Mouse (Mus musculus) CH12.LX (cell line): ENCODE measurements around the gene Eif4g2. TPM values are rescaled to one million over a fixed set of nuclear protein-coding genes. Genes with fewer than 3 reads are reported as not detected.

Experiments
- DNase-seq: peaks from one replicate; pipeline ENCODE4 v3.0.0-alpha.2; 2013; ENCODE audit errors: extremely low read depth
- H3K27ac ChIP-seq: 2 replicates; pipeline ENCODE4 v1.5.1; 2012; ENCODE audit warnings: low read depth, mild to moderate bottlenecking, control low read depth, moderate library complexity; ENCODE audit not compliant: insufficient read depth
- H3K27me3 ChIP-seq: replicated peaks from 2 replicates; pipeline ENCODE3; 2012; ENCODE audit warnings: inconsistent platforms
- H3K36me3 ChIP-seq, 2 experiments: replicated peaks in 1 of 2; 2 replicates each; pipeline versions ENCODE3 to v1.6.1; 2012; ENCODE audit warnings: inconsistent platforms in 1 of 2, low read length in 1 of 2, mild to moderate bottlenecking in 1 of 2, mixed read lengths in 1 of 2, moderate library complexity in 1 of 2; ENCODE audit not compliant: control insufficient read depth in 1 of 2, insufficient read depth in 1 of 2
- H3K4me1 ChIP-seq, 2 experiments: 2 replicates each; pipeline ENCODE4 v1.6.1; 2012; ENCODE audit warnings: inconsistent platforms in 1 of 2, moderate library complexity in 1 of 2; ENCODE audit not compliant: insufficient read depth in 2 of 2, control insufficient read depth in 1 of 2
- H3K4me2 ChIP-seq: 2 replicates; pipeline ENCODE4 v1.6.1; 2012; ENCODE audit warnings: low read depth, mild to moderate bottlenecking, control low read depth; ENCODE audit not compliant: poor library complexity, insufficient read depth, severe bottlenecking
- H3K4me3 ChIP-seq, 3 experiments: fragments of 150-350 bp in 1 of 3; sonication (generic) in 1 of 3; replicated peaks in 1 of 3; 2 replicates each; pipeline versions ENCODE3 to v1.5.1; 2011 to 2012; ENCODE audit warnings: low read depth in 2 of 3, low read length in 2 of 3, mild to moderate bottlenecking in 2 of 3, moderate library complexity in 2 of 3, control low read depth in 1 of 3, improper control_type of control experiment in 1 of 3, inconsistent platforms in 1 of 3, mixed read lengths in 1 of 3; ENCODE audit not compliant: poor library complexity in 1 of 3
- H3K79me2 ChIP-seq: replicated peaks from 2 replicates; pipeline ENCODE4 v1.6.1; 2012; ENCODE audit warnings: mild to moderate bottlenecking, moderate library complexity; ENCODE audit not compliant: control insufficient read depth, poor library complexity, insufficient read depth, severe bottlenecking; ENCODE audit errors: extremely low read depth
- H3K9ac ChIP-seq: 2 replicates; pipeline ENCODE4 v1.6.1; 2012; ENCODE audit warnings: low read depth, mild to moderate bottlenecking, control low read depth, moderate library complexity; ENCODE audit not compliant: insufficient read depth
- H3K9me3 ChIP-seq: replicated peaks from 2 replicates; pipeline ENCODE3; 2012; ENCODE audit warnings: low read length, inconsistent platforms, mixed read lengths
- CHD1 ChIP-seq: IDR thresholded peaks from 2 replicates; pipeline ENCODE4 v1.6.1; 2012; ENCODE audit warnings: low read depth, low read length, improper control_type of control experiment, inconsistent platforms
- CHD2 ChIP-seq: IDR thresholded peaks from 2 replicates; pipeline ENCODE4 v1.6.1; 2011; ENCODE audit warnings: low read length, improper control_type of control experiment
- E2F4 ChIP-seq: IDR thresholded peaks from 2 replicates; pipeline ENCODE4 v1.6.1; 2011; ENCODE audit warnings: low read depth, low read length, improper control_type of control experiment; ENCODE audit not compliant: insufficient replicate concordance
- ELF1 ChIP-seq: IDR thresholded peaks from 2 replicates; pipeline ENCODE4 v1.6.1; 2014; ENCODE audit warnings: low read depth, mild to moderate bottlenecking, inconsistent platforms, low read length, improper control_type of control experiment
- ETS1 ChIP-seq: conservative IDR thresholded peaks from 2 replicates; pipeline ENCODE4 v1.6.1; 2012; ENCODE audit warnings: low read depth, mild to moderate bottlenecking, inconsistent platforms, low read length, improper control_type of control experiment, moderate library complexity
- HCFC1 ChIP-seq: IDR thresholded peaks from 2 replicates; pipeline ENCODE4 v1.6.1; 2012; ENCODE audit warnings: low read depth, mild to moderate bottlenecking, inconsistent platforms, low read length, improper control_type of control experiment
- IRF4 ChIP-seq: IDR thresholded peaks from 2 replicates; pipeline ENCODE4 v1.6.1; 2014; ENCODE audit warnings: low read depth, mild to moderate bottlenecking, inconsistent platforms, low read length, improper control_type of control experiment
- JUN ChIP-seq: IDR thresholded peaks from 2 replicates; pipeline ENCODE4 v1.6.1; 2011; ENCODE audit warnings: low read depth, mild to moderate bottlenecking, low read length, improper control_type of control experiment, moderate library complexity; ENCODE audit not compliant: insufficient read depth
- KAT2A ChIP-seq: IDR thresholded peaks from 2 replicates; pipeline ENCODE4 v1.6.1; 2012; ENCODE audit warnings: low read length, improper control_type of control experiment, inconsistent platforms; ENCODE audit not compliant: insufficient replicate concordance
- MAFK ChIP-seq: IDR thresholded peaks from 2 replicates; pipeline ENCODE4 v1.6.1; 2011; ENCODE audit warnings: low read length, improper control_type of control experiment; ENCODE audit not compliant: insufficient replicate concordance
- MAX ChIP-seq: IDR thresholded peaks from 2 replicates; pipeline ENCODE4 v1.6.1; 2011; ENCODE audit warnings: low read length, improper control_type of control experiment
- MAZ ChIP-seq: IDR thresholded peaks from 2 replicates; pipeline ENCODE4 v1.6.1; 2012; ENCODE audit warnings: low read depth, mild to moderate bottlenecking, inconsistent platforms, low read length, improper control_type of control experiment, moderate library complexity
- MEF2A ChIP-seq: IDR thresholded peaks from 2 replicates; pipeline ENCODE4 v1.6.1; 2014; ENCODE audit warnings: low read depth, mild to moderate bottlenecking, inconsistent platforms, low read length, improper control_type of control experiment, borderline replicate concordance
- MXI1 ChIP-seq: IDR thresholded peaks from 2 replicates; pipeline ENCODE4 v1.6.1; 2011; ENCODE audit warnings: mild to moderate bottlenecking, low read depth, low read length, improper control_type of control experiment
- MYC ChIP-seq: IDR thresholded peaks from 2 replicates; pipeline ENCODE4 v1.6.1; 2011; ENCODE audit warnings: low read depth, mild to moderate bottlenecking, improper control_type of control experiment, low read length
- NELFE ChIP-seq: IDR thresholded peaks from 2 replicates; pipeline ENCODE4 v1.6.1; 2011; ENCODE audit warnings: low read depth, low read length, improper control_type of control experiment
- NRF1 ChIP-seq: IDR thresholded peaks from 2 replicates; pipeline ENCODE4 v1.6.1; 2014; ENCODE audit warnings: low read depth, mild to moderate bottlenecking, inconsistent platforms, low read length, improper control_type of control experiment, moderate library complexity
- POLR2A ChIP-seq: IDR thresholded peaks from 2 replicates; pipeline ENCODE4 v1.6.1; 2011; ENCODE audit warnings: low read depth, mild to moderate bottlenecking, improper control_type of control experiment, low read length
- POLR2AphosphoS2 ChIP-seq: IDR thresholded peaks from 2 replicates; pipeline ENCODE4 v1.6.1; 2011; ENCODE audit warnings: low read depth, low read length, improper control_type of control experiment
- RAD21 ChIP-seq: IDR thresholded peaks from 2 replicates; pipeline ENCODE4 v1.6.1; 2011; ENCODE audit warnings: low read depth, mild to moderate bottlenecking, low read length, improper control_type of control experiment, moderate library complexity
- RCOR1 ChIP-seq: conservative IDR thresholded peaks from 2 replicates; pipeline ENCODE4 v1.6.1; 2012; ENCODE audit warnings: low read depth, mild to moderate bottlenecking, inconsistent platforms, low read length, improper control_type of control experiment
- SIN3A ChIP-seq: IDR thresholded peaks from 2 replicates; pipeline ENCODE4 v1.6.1; 2012; ENCODE audit warnings: low read length, improper control_type of control experiment, inconsistent platforms
- TBP ChIP-seq: conservative IDR thresholded peaks from 2 replicates; pipeline ENCODE4 v1.6.1; 2011; ENCODE audit warnings: low read depth, low read length, improper control_type of control experiment
- TCF12 ChIP-seq: IDR thresholded peaks from 2 replicates; pipeline ENCODE4 v1.6.1; 2014; ENCODE audit warnings: low read depth, mild to moderate bottlenecking, inconsistent platforms, low read length, improper control_type of control experiment
- UBTF ChIP-seq: IDR thresholded peaks from 2 replicates; pipeline ENCODE4 v1.6.1; 2012; ENCODE audit warnings: low read depth, mild to moderate bottlenecking, inconsistent platforms, low read length, improper control_type of control experiment, moderate library complexity
- USF2 ChIP-seq: conservative IDR thresholded peaks from 2 replicates; pipeline ENCODE4 v1.6.1; 2011; ENCODE audit warnings: low read depth, low read length, improper control_type of control experiment
- ZKSCAN1 ChIP-seq: IDR thresholded peaks from 2 replicates; pipeline ENCODE4 v1.6.1; 2012; ENCODE audit warnings: low read depth, inconsistent platforms, low read length, improper control_type of control experiment, borderline replicate concordance
- ZMIZ1 ChIP-seq: IDR thresholded peaks from 2 replicates; pipeline ENCODE4 v1.6.1; 2012; ENCODE audit warnings: low read depth, mild to moderate bottlenecking, inconsistent platforms, low read length, improper control_type of control experiment
- ZNF384 ChIP-seq: IDR thresholded peaks from 2 replicates; pipeline ENCODE4 v1.6.1; 2012; ENCODE audit warnings: low read depth, low read length, improper control_type of control experiment, inconsistent platforms
- dilution Hi-C: fragments of 300-500 bp; cut with MboI; formaldehyde crosslinking; loops from 2 replicates; pipeline ENCODE4 v1.14.3; 2020; ENCODE audit warnings: low sequenced_read_pairs; ENCODE audit not compliant: extremely low pct_unique_long_range_greater_than_20kb, extremely low pct_ligation_motif_present
- in situ Hi-C: fragments of 300-500 bp; cut with MboI; formaldehyde crosslinking; loops from 3 replicates; pipeline ENCODE4 v1.14.3; 2019; ENCODE audit warnings: low sequenced_read_pairs, low pct_ligation_motif_present, low pct_unique_long_range_greater_than_20kb, mixed read lengths
- polyA plus RNA-seq: library from polyadenylated mRNA; unstranded; fragments of >175 nt; gene quantifications from 2 replicates; pipeline ENCODE4 v1.2.1, GENCODE M21; 2012; ENCODE audit warnings: low read depth; ENCODE audit not compliant: insufficient read length
- total RNA-seq, 2 experiments: library from RNA; depleted of rRNA; stranded (reverse); fragments of 300-350 nt in 1 of 2; fragments of >200 nt in 1 of 2; gene quantifications; 2 replicates each; pipeline ENCODE4 v1.2.3; 2012 to 2014

Eif4g2 gene
- total and polyA plus RNA-seq, 3 experiments, result 217 to 821 (median 744) TPM

DNA sequence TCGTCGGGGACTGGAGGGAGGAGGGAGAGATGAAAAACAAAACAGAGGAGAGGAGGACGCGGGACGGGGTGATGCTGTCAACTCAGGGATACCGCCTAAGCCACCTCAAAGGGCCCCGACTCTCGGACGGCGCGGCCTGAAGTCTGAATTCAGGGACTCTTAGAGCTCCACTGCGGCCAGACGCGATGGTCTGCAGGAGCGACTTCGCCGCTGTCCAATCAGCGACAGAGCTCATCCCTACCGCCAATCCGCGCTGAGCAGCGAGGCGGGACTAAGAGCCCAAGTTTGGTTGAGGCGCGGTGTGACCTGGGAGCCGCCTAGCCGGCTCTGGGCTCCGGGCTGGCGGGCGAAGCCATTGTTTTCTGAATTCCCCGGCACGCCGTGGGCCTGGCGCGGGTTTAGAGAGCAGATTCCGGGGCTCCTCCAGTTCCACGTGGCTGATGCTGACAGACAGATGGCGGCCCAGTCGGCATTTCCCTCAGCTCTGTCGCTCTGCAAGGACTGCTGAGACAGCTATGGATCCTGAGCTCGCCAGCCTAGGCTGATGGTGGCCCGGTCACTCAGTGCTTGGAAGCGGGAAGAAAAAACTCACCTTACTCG lies 39.8 kb upstream of the Eif4g2 start:
- TF ChIP-seq HCFC1 (peak; percentile 70), USF2 (no peak), NRF1 (no peak), ELF1 (peak; percentile 39), SIN3A (peak; percentile 61; the same call in 1 of the 2 replicates), MAFK (no peak; the same call in 1 of the 2 replicates), POLR2A (peak; percentile 98), POLR2AphosphoS2 (peak; percentile 95), TBP (peak; percentile 86), UBTF (peak; percentile 81), JUN (no peak), IRF4 (peak; percentile 70; the same call in 1 of the 2 replicates), RCOR1 (0 out of 2 replicates have a peak, but pooled peaks have one; percentile 61), ETS1 (0 out of 2 replicates have a peak, but pooled peaks have one; percentile 12), MYC (peak; percentile 93), CHD2 (peak; percentile 85), E2F4 (peak; percentile 50; the same call in 1 of the 2 replicates), TCF12 (peak; percentile 89), ZMIZ1 (peak; percentile 94), RAD21 (no peak), NELFE (peak; percentile 98), MEF2A (peak; percentile 46; the same call in 1 of the 2 replicates), KAT2A (peak; percentile 63; the same call in 1 of the 2 replicates), ZKSCAN1 (no peak), CHD1 (0 out of 2 replicates have a peak, but pooled peaks have one; percentile 13), MAZ (peak; percentile 83), MAX (peak; percentile 93), MXI1 (peak; percentile 86), ZNF384 (0 out of 2 replicates have a peak, but pooled peaks have one; percentile 5)
- Histone ChIP-seq H3K9ac (peak overlapping the region; percentile 78), H3K79me2 (no peaks in the 10 kb centered on the region), H3K4me2 (peak overlapping the region; percentile 3; the same call in 1 of the 2 replicates), H3K36me3 (peaks cover 2 to 15% of the 10 kb centered on the region in 2 experiments), H3K4me3 (peak overlapping the region; percentile 65 to 93 (median 81)), H3K27ac (peak overlapping the region; percentile 88), H3K27me3 (no peaks in the 10 kb centered on the region), H3K4me1 (peaks cover 8 to 26% of the 10 kb centered on the region in 2 experiments), H3K9me3 (no peaks in the 10 kb centered on the region)
- DNase-seq, result peak; percentile 95
- dilution Hi-C loops (no loop called here), in situ Hi-C loops (no loop called here)
